Mouse (Mus musculus): ENCODE results near the gene Tmem135. TPM values are rescaled to one million over a fixed set of nuclear protein-coding genes. Genes with fewer than 3 reads are reported as not detected.

Gene Tmem135
- total and polyA plus RNA-seq, 2 experiments from 2014 or later = 31.4 to 33.5 TPM

- no peak overlapping the region for H3K27ac ChIP-seq
- DNase-seq (ENCODE audit: low spot score) = no peak
- H3K36me3 ChIP-seq (ENCODE audit: insufficient read depth, low read length) = no peaks in the 10 kb centered on the region
- ATAC-seq = no peak
- no peak overlapping the region for H3K9ac ChIP-seq (replicated peaks; ENCODE audit: low read length)
- H3K4me3 ChIP-seq (ENCODE audit: low read length) = no peak overlapping the region
- H3K9me3 ChIP-seq (ENCODE audit: low read length) = no peaks in the 10 kb centered on the region
- TF ChIP-seq CTCF (IDR thresholded peaks at IDR 0.05; ENCODE audit: low read depth) = no peak
- H3K4me2 ChIP-seq (ENCODE audit: low read depth, low read length) = no peak overlapping the region
- no peaks in the 10 kb centered on the region for H3K27me3 ChIP-seq (ENCODE audit: insufficient read depth, low read length)
- H3K4me1 ChIP-seq (ENCODE audit: insufficient read depth, low read length) = no peaks in the 10 kb centered on the region
- WGBS = 93% methylated on average over 3 of the region's 3 CpGs
Measured at GRCm38 (mm10) chr7:89391281-89391680, 12.7 kb downstream of the Tmem135 start.

- Histone ChIP-seq H3K27me3 (ENCODE audit: insufficient read depth, low read length) (no peaks in the 10 kb centered on the region), H3K4me1 (ENCODE audit: insufficient read depth, low read length) (no peaks in the 10 kb centered on the region), H3K27ac (no peak overlapping the region), H3K36me3 (ENCODE audit: insufficient read depth, low read length) (no peaks in the 10 kb centered on the region), H3K9me3 (ENCODE audit: low read length) (no peaks in the 10 kb centered on the region), H3K4me3 (ENCODE audit: low read length) (no peak overlapping the region), H3K4me2 (ENCODE audit: low read depth, low read length) (no peak overlapping the region), H3K9ac (replicated peaks; ENCODE audit: low read length) (no peak overlapping the region)
- TF ChIP-seq CTCF (IDR thresholded peaks at IDR 0.05; ENCODE audit: low read depth) = no peak
- no peak for DNase-seq (ENCODE audit: low spot score)
- no peak for ATAC-seq
- WGBS = 76% methylated on average over 2 of the region's 2 CpGs
Measured at GRCm38 (mm10) chr7:89390660-89391059, 13.4 kb downstream of the Tmem135 start.

DNA sequence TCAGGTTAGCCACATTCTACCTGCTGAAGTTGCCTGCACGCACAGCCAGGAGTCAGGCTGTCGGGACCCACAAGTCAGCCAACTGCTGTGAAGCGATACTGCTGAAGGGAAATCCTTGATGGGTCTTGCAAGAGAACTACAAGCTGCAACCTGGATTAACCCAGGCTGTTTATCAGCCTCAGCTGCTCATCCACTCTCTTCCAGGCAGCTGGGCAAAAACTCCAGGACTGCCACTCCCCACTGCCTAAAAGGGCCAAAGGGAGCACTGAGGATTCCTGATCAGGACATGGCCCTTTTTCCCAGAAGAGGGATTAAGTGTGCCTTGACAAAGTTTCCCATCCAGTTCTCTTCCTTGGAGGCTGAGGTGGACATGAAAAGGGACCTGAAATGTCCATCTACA, 15.0 kb downstream of the Tmem135 start:
- H3K4me3 ChIP-seq (ENCODE audit: low read length) = no peak overlapping the region
- no peaks in the 10 kb centered on the region for H3K4me1 ChIP-seq (ENCODE audit: insufficient read depth, low read length)
- H3K4me2 ChIP-seq (ENCODE audit: low read depth, low read length) = no peak overlapping the region
- no peak overlapping the region for H3K9ac ChIP-seq (replicated peaks; ENCODE audit: low read length)
- H3K27me3 ChIP-seq (ENCODE audit: insufficient read depth, low read length) = no peaks in the 10 kb centered on the region
- H3K27ac ChIP-seq = no peak overlapping the region
- no peak for ATAC-seq
- H3K9me3 ChIP-seq (ENCODE audit: low read length) = no peaks in the 10 kb centered on the region
- WGBS = 82% methylated on average over 3 of the region's 3 CpGs
- no peak for DNase-seq (ENCODE audit: low spot score)
- no peak for TF ChIP-seq CTCF (IDR thresholded peaks at IDR 0.05; ENCODE audit: low read depth)
- H3K36me3 ChIP-seq (ENCODE audit: insufficient read depth, low read length) = no peaks in the 10 kb centered on the region

GRCm38 (mm10) chr7:89382892-89383291, 21.1 kb downstream of the Tmem135 start:
- DNase-seq (ENCODE audit: low spot score) (no peak), ATAC-seq (no peak)
- Histone ChIP-seq H3K4me3 (ENCODE audit: low read length) (no peak overlapping the region), H3K4me1 (ENCODE audit: insufficient read depth, low read length) (no peaks in the 10 kb centered on the region), H3K9me3 (ENCODE audit: low read length) (no peaks in the 10 kb centered on the region), H3K27ac (no peak overlapping the region), H3K4me2 (ENCODE audit: low read depth, low read length) (no peak overlapping the region), H3K27me3 (ENCODE audit: insufficient read depth, low read length) (no peaks in the 10 kb centered on the region), H3K36me3 (ENCODE audit: insufficient read depth, low read length) (no peaks in the 10 kb centered on the region), H3K9ac (replicated peaks; ENCODE audit: low read length) (no peak overlapping the region)
- whole genome bisulfite sequencing = 93% methylated on average over 3 of the region's 3 CpGs
- TF ChIP-seq CTCF (IDR thresholded peaks at IDR 0.05; ENCODE audit: low read depth) = no peak

GRCm38 (mm10) chr7:89380935-89381705, 22.9 kb downstream of the Tmem135 start:
- no peak for TF ChIP-seq CTCF (IDR thresholded peaks at IDR 0.05; ENCODE audit: low read depth)

GRCm38 (mm10) chr7:89371623-89372295, 32.3 kb downstream of the Tmem135 start:
- Histone ChIP-seq H3K4me3 (ENCODE audit: low read length) (no peak overlapping the region), H3K4me1 (ENCODE audit: insufficient read depth, low read length) (no peaks in the 10 kb centered on the region), H3K9ac (replicated peaks; ENCODE audit: low read length) (no peak overlapping the region), H3K4me2 (ENCODE audit: low read depth, low read length) (no peak overlapping the region), H3K9me3 (ENCODE audit: low read length) (no peaks in the 10 kb centered on the region), H3K27ac (no peak overlapping the region), H3K27me3 (ENCODE audit: insufficient read depth, low read length) (no peaks in the 10 kb centered on the region), H3K36me3 (ENCODE audit: insufficient read depth, low read length) (no peaks in the 10 kb centered on the region)
- DNase-seq (ENCODE audit: low spot score) (no peak), ATAC-seq (no peak)
- TF ChIP-seq CTCF (IDR thresholded peaks at IDR 0.05; ENCODE audit: low read depth) = no peak
- WGBS = 76% methylated on average over 6 of the region's 6 CpGs

More at GRCm38 (mm10) chr7:89380935-89381705, 22.9 kb downstream of the Tmem135 start:
- DNase-seq (ENCODE audit: low spot score) = no peak
- no peaks in the 10 kb centered on the region for H3K4me1 ChIP-seq (ENCODE audit: insufficient read depth, low read length)
- no peak overlapping the region for H3K4me2 ChIP-seq (ENCODE audit: low read depth, low read length)
- H3K9ac ChIP-seq (replicated peaks; ENCODE audit: low read length) = no peak overlapping the region
- no peak for ATAC-seq
- WGBS = 36% methylated on average over 7 of the region's 7 CpGs
- H3K36me3 ChIP-seq (ENCODE audit: insufficient read depth, low read length) = no peaks in the 10 kb centered on the region
- no peak overlapping the region for H3K4me3 ChIP-seq (ENCODE audit: low read length)
- H3K9me3 ChIP-seq (ENCODE audit: low read length) = no peaks in the 10 kb centered on the region
- no peaks in the 10 kb centered on the region for H3K27me3 ChIP-seq (ENCODE audit: insufficient read depth, low read length)
- H3K27ac ChIP-seq = no peak overlapping the region

DNA sequence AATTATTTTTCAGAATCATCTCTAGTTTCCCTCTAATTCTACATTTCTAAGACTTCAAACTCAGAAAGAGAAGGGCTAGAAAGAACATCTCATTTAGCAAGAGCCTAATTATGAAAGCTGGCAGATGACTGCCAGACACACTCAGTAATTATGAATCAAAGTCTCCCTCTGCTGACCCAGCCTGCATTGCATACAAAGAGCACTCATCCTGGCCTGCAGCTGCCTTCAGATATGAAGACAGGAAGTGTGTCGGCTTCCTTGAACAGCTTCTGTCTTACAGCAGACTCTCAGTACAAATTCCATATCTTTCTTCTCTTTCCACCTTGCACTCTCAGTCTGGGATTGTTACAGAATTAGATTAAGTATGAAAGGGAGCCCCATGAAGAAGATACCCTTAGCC, 33.1 kb downstream of the Tmem135 start:
- H3K27ac ChIP-seq = no peak overlapping the region
- no peaks in the 10 kb centered on the region for H3K27me3 ChIP-seq (ENCODE audit: insufficient read depth, low read length)
- H3K36me3 ChIP-seq (ENCODE audit: insufficient read depth, low read length) = no peaks in the 10 kb centered on the region
- 48% methylated on average over 1 of the region's 1 CpGs for WGBS
- no peaks in the 10 kb centered on the region for H3K9me3 ChIP-seq (ENCODE audit: low read length)
- no peak overlapping the region for H3K4me2 ChIP-seq (ENCODE audit: low read depth, low read length)
- DNase-seq (ENCODE audit: low spot score) (peak; percentile 56), ATAC-seq (no peak)
- H3K4me3 ChIP-seq (ENCODE audit: low read length) = no peak overlapping the region
- TF ChIP-seq CTCF (IDR thresholded peaks at IDR 0.05; ENCODE audit: low read depth) = peak; percentile 54; the same call in 1 of the 2 replicates
- no peak overlapping the region for H3K9ac ChIP-seq (replicated peaks; ENCODE audit: low read length)
- no peaks in the 10 kb centered on the region for H3K4me1 ChIP-seq (ENCODE audit: insufficient read depth, low read length)

Measured in hindbrain, postnatal 0 days (tissue).